Mouse (Mus musculus) left cerebral cortex, adult 2 months (tissue): ENCODE measurements at regions not wholly inside any gene's neighbourhood (a gene's known extent, or its start where the extent isn't known, plus 50 kb on each side); places are given as distances from the start of the nearest gene placed in this dataset.

Experiments used
- DNase-seq, 2 experiments: peaks; one replicate each; pipeline ENCODE4 v3.0.0; 2021 to 2022; ENCODE audit warnings: low spot score in 2 of 2, mixed read lengths in 1 of 2; ENCODE audit errors: extremely low spot score in 1 of 2
- H3K27ac ChIP-seq: fragments of 200-600 bp; 2 replicates; pipeline ENCODE4 v1.8.1; 2022
- H3K4me3 ChIP-seq: fragments of 200-600 bp; 2 replicates; pipeline ENCODE4 v1.8.1; 2022
- CTCF ChIP-seq: fragments of 200-600 bp; IDR thresholded peaks from 2 replicates; pipeline ENCODE4 v1.8.1; 2022; ENCODE audit warnings: antibody characterized with exemption, mild to moderate bottlenecking, moderate library complexity
- intact Hi-C: fragments of 180-260 bp; cut with DNase I; formaldehyde crosslinking; loops from one replicate; pipeline ENCODE4 v1.15.1; 2025

- TF ChIP-seq CTCF, result no peak
- Histone ChIP-seq H3K27ac (no peak overlapping the region), H3K4me3 (no peak overlapping the region)
- no peak for DNase-seq
- intact Hi-C loops, result no loop called here
Measured at GRCm38 (mm10) chr2:46533395-46533794, 1416.2 kb upstream of the Zeb2 start.

GRCm38 (mm10) chr2:46530686-46531085 lies 1413.5 kb upstream of the Zeb2 start:
- intact Hi-C loops, result no loop called here
- Histone ChIP-seq H3K27ac (no peak overlapping the region), H3K4me3 (no peak overlapping the region)
- no peak for TF ChIP-seq CTCF
- no peak for DNase-seq

GRCm38 (mm10) chr2:46525223-46525622 lies 1408.0 kb upstream of the Zeb2 start:
- intact Hi-C loops, result no loop called here
- no peak overlapping the region for H3K27ac ChIP-seq
- no peak for TF ChIP-seq CTCF
- no peak overlapping the region for H3K4me3 ChIP-seq
- DNase-seq, result no peak

GRCm38 (mm10) chr2:46524625-46525024 lies 1407.4 kb upstream of the Zeb2 start:
- Histone ChIP-seq H3K4me3 (no peak overlapping the region), H3K27ac (no peak overlapping the region)
- intact Hi-C loops, result no loop called here
- no peak for TF ChIP-seq CTCF
- no peak for DNase-seq

- no peak overlapping the region for H3K27ac ChIP-seq
- intact Hi-C loops, result no loop called here
- H3K4me3 ChIP-seq, result no peak overlapping the region
- no peak for TF ChIP-seq CTCF
- DNase-seq, result no peak
Measured at GRCm38 (mm10) chr2:46521147-46521965, 1404.2 kb upstream of the Zeb2 start.

GRCm38 (mm10) chr2:46512237-46513028 lies 1395.2 kb upstream of the Zeb2 start:
- TF ChIP-seq CTCF, result no peak
- Histone ChIP-seq H3K4me3 (no peak overlapping the region), H3K27ac (no peak overlapping the region)
- no peak for DNase-seq
- intact Hi-C loops, result no loop called here

- no peak for DNase-seq
- no peak for TF ChIP-seq CTCF
- no peak overlapping the region for H3K4me3 ChIP-seq
- intact Hi-C loops, result no loop called here
- H3K27ac ChIP-seq, result no peak overlapping the region
Measured at GRCm38 (mm10) chr2:46506951-46507350, 1389.8 kb upstream of the Zeb2 start.

GRCm38 (mm10) chr2:46503074-46503473 lies 1385.9 kb upstream of the Zeb2 start:
- Histone ChIP-seq H3K27ac (no peak overlapping the region), H3K4me3 (no peak overlapping the region)
- no peak for TF ChIP-seq CTCF
- DNase-seq, result no peak
- intact Hi-C loops, result no loop called here

GRCm38 (mm10) chr2:46492299-46492698 lies 1375.1 kb upstream of the Zeb2 start:
- intact Hi-C loops, result no loop called here
- Histone ChIP-seq H3K27ac (no peak overlapping the region), H3K4me3 (no peak overlapping the region)
- no peak for TF ChIP-seq CTCF
- DNase-seq, result no peak

GRCm38 (mm10) chr2:46491081-46491480 lies 1373.9 kb upstream of the Zeb2 start:
- intact Hi-C loops, result no loop called here
- H3K4me3 ChIP-seq, result no peak overlapping the region
- H3K27ac ChIP-seq, result no peak overlapping the region
- DNase-seq, result no peak
- no peak for TF ChIP-seq CTCF

- DNase-seq, result no peak
- H3K4me3 ChIP-seq, result no peak overlapping the region
- intact Hi-C loops, result no loop called here
- no peak for TF ChIP-seq CTCF
- no peak overlapping the region for H3K27ac ChIP-seq
Measured at GRCm38 (mm10) chr2:46468936-46469629, 1351.9 kb upstream of the Zeb2 start.

- Histone ChIP-seq H3K4me3 (no peak overlapping the region), H3K27ac (no peak overlapping the region)
- intact Hi-C loops, result no loop called here
- no peak for TF ChIP-seq CTCF
- no peak for DNase-seq
Measured at GRCm38 (mm10) chr2:46465389-46465788, 1348.2 kb upstream of the Zeb2 start.
